Mouse (Mus musculus): ENCODE measurements around the gene Pigl. TPM values are rescaled to one million over a fixed set of nuclear protein-coding genes. Genes with fewer than 3 reads are reported as not detected.

Gene Pigl
- polyA plus RNA-seq, 1 experiment: 3.7 TPM

DNA sequence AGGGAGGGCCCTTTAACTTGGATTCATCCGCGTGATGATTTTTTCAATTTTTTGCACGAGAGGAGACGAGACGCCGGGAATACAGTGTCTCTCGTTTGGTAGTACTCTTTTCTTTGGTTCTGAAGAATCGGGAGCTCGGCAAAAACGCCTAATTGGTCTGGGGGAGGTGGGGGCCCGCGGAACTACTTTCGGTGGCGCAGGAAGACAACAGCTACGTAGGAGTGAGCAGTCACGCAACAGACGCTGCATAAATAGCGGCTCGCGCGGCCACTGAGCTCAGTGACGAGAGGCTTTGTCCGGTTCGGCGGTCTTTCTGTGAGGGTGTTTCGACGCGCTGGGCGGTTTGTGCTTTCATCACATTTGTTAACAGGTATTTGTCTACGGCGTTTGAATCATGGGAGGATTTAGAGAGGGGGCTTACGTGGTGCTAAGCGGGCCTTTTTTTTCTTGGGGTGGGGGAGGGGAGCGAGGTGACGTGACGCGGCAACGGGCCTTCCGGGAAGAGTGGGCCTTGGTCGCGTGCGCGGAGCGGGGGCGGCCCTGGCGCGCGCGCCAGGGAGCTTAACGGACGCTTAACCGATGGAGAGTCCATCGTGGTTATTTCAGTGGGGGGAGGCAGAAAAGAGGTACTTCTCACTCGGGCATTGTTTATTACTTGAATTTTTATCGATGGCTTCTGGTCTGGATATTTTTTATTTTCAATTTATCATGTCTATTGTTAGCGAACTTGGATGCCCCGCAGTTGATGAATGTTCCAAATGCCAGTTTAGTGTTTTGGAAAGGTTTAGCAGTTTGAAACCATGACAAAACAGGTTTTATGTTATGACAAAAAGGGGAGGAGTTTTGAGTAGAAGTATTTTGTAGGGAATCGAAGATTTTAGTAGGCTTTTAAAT is 93.2 kb downstream of the Pigl start:
- peak; percentile 97 for TF ChIP-seq POLR2AphosphoS2 (IDR thresholded peaks at IDR 0.05; ENCODE audit: insufficient read length, low read depth)
- TF ChIP-seq POLR2A (IDR thresholded peaks at IDR 0.05; ENCODE audit: insufficient read length, low read depth): peak; percentile 95
- TF ChIP-seq USF1 (IDR thresholded peaks at IDR 0.05; ENCODE audit: low read depth): no peak
- peak; percentile 38 for TF ChIP-seq E2F4 (IDR thresholded peaks at IDR 0.05; ENCODE audit: insufficient read depth)
- TF ChIP-seq TCF3 (IDR thresholded peaks at IDR 0.05; ENCODE audit: insufficient read length, low read depth): no peak
- TF ChIP-seq MYOD1 (IDR thresholded peaks at IDR 0.05; ENCODE audit: control insufficient read depth in 1 of 3, insufficient read length in 2 of 3, low read depth in 2 of 3): no peak
- no peak for TF ChIP-seq TCF12 (IDR thresholded peaks at IDR 0.05; ENCODE audit: insufficient read depth, poor library complexity, severe bottlenecking)
- TF ChIP-seq MYOG (IDR thresholded peaks at IDR 0.05; ENCODE audit: control insufficient read depth in 1 of 3, insufficient read depth in 1 of 3, insufficient read length in 2 of 3, low read depth in 2 of 3): peak in 1 of 3 experiments; percentile 13
- Histone ChIP-seq H3K27me3 (ENCODE audit: control insufficient read depth, insufficient read depth, insufficient read length) (no peaks in the 10 kb centered on the region), H3K36me3 (ENCODE audit: control insufficient read depth, insufficient read depth) (peaks cover 17% of the 10 kb centered on the region), H3K4me3 (peak overlapping the region; percentile 50), H3K79me2 (ENCODE audit: control insufficient read depth, insufficient read depth) (peaks cover 32% of the 10 kb centered on the region), H3K4me2 (ENCODE audit: low read depth) (peak overlapping the region; percentile 48), H3ac (ENCODE audit: control insufficient read depth, insufficient read length) (peak overlapping the region; percentile 50)

DNA sequence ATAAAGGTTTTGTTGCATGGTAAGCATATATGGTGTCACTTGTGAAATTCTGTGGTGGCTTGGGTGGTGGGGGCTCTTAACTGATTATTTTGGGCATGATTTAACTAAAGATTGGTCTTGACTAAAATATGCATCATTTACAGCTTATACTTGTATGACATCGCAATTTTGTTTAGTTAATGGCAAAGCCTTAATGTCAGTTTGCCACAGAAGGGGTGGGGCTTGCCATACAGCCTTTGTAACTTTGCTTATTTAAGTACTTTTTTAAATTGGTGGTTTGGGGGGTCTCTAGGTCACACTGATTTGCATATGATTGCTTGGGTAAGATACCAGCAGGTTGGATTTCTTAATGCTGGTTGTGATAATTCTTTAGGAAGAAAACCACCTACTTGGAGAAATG is 94.9 kb downstream of the Pigl start:
- no peak overlapping the region for H3ac ChIP-seq (ENCODE audit: control insufficient read depth, insufficient read length)
- TF ChIP-seq USF1 (IDR thresholded peaks at IDR 0.05; ENCODE audit: low read depth) (no peak), TCF12 (IDR thresholded peaks at IDR 0.05; ENCODE audit: insufficient read depth, poor library complexity, severe bottlenecking) (no peak), E2F4 (IDR thresholded peaks at IDR 0.05; ENCODE audit: insufficient read depth) (no peak), MYOD1 (IDR thresholded peaks at IDR 0.05; ENCODE audit: control insufficient read depth in 1 of 3, insufficient read length in 2 of 3, low read depth in 2 of 3) (no peak), SRF (IDR thresholded peaks at IDR 0.05; ENCODE audit: control insufficient read depth, insufficient read length, low read depth) (no peak), MAX (IDR thresholded peaks at IDR 0.05; ENCODE audit: low read depth) (no peak)
- H3K4me2 ChIP-seq (ENCODE audit: low read depth): peak overlapping the region; percentile 87
- peaks cover 32% of the 10 kb centered on the region for H3K79me2 ChIP-seq (ENCODE audit: control insufficient read depth, insufficient read depth)
- peaks cover 17% of the 10 kb centered on the region for H3K36me3 ChIP-seq (ENCODE audit: control insufficient read depth, insufficient read depth)
- peak overlapping the region; percentile 50 for H3K4me3 ChIP-seq
- no peaks in the 10 kb centered on the region for H3K27me3 ChIP-seq (ENCODE audit: control insufficient read depth, insufficient read depth, insufficient read length)

DNA sequence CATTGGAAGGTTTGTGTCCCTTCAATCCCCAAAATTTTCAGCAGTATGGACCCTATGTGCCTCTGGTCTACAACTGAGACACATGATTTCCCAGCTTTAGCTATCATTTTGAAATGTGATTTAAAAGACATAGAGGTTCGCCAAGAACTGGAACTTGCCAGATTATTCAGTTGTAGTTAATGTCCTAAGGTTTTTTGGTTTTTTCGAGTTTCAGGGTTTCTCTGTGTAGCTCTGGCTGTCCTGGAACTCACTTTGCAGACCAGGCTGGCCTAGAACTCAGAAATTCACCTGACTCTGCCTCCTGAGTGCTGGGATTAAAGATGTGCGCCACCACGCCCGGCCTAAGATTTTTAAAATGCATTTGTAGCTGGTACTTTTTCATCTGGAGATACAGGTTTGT is 95.4 kb downstream of the Pigl start:
- no peaks in the 10 kb centered on the region for H3K27me3 ChIP-seq (ENCODE audit: control insufficient read depth, insufficient read depth, insufficient read length)
- no peak overlapping the region for H3ac ChIP-seq (ENCODE audit: control insufficient read depth, insufficient read length)
- peaks cover 32% of the 10 kb centered on the region for H3K79me2 ChIP-seq (ENCODE audit: control insufficient read depth, insufficient read depth)
- peak overlapping the region; percentile 50 for H3K4me3 ChIP-seq
- TF ChIP-seq USF1 (IDR thresholded peaks at IDR 0.05; ENCODE audit: low read depth) (no peak), POLR2AphosphoS2 (IDR thresholded peaks at IDR 0.05; ENCODE audit: insufficient read length, low read depth) (no peak), POLR2A (IDR thresholded peaks at IDR 0.05; ENCODE audit: insufficient read length, low read depth) (no peak)
- H3K4me2 ChIP-seq (ENCODE audit: low read depth): peak overlapping the region; percentile 87
- H3K36me3 ChIP-seq (ENCODE audit: control insufficient read depth, insufficient read depth): peaks cover 17% of the 10 kb centered on the region

DNA sequence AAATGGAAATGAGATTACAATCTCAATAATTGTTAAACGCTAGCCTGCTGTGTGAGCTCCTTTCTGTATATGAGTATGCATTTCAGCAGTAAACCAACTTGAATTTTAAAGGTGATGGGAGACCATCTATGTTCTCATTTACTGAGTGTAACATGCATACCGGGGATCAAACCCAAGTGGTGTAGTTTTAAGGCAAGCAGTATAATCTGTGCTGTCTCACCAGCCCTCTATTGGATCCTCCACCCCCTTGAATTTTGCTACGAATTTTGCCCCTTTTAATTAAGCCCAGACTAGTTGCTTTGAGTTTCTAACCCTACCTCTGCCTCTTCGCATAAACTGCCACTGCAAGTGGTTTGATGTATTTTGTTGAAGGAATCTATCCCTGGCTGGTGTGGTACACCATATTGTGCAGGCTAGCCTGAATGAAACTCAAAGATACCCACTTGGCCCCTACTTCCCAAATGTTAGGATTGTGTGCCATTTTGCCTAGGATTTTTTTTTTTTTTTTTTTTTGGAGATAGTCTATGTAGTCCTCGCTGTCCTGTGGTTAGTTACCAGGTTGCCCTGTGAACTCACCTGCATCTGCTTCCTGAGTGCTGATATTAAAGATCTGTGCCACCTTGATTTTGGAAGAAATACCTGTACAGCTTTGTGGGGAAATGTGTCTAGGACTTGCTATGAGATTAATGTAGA is 96.0 kb downstream of the Pigl start:
- Histone ChIP-seq H3ac (ENCODE audit: control insufficient read depth, insufficient read length) (no peak overlapping the region), H3K4me2 (ENCODE audit: low read depth) (peak overlapping the region; percentile 87), H3K36me3 (ENCODE audit: control insufficient read depth, insufficient read depth) (peaks cover 17% of the 10 kb centered on the region), H3K4me3 (peak overlapping the region; percentile 50), H3K79me2 (ENCODE audit: control insufficient read depth, insufficient read depth) (peaks cover 32% of the 10 kb centered on the region), H3K27me3 (ENCODE audit: control insufficient read depth, insufficient read depth, insufficient read length) (no peaks in the 10 kb centered on the region)
- TF ChIP-seq MYOG (IDR thresholded peaks at IDR 0.05; ENCODE audit: control insufficient read depth in 1 of 3, insufficient read depth in 1 of 3, insufficient read length in 2 of 3, low read depth in 2 of 3): no peak
- no peak for TF ChIP-seq TCF12 (IDR thresholded peaks at IDR 0.05; ENCODE audit: insufficient read depth, poor library complexity, severe bottlenecking)
- TF ChIP-seq POLR2A (IDR thresholded peaks at IDR 0.05; ENCODE audit: insufficient read length, low read depth): peak; percentile 28

DNA sequence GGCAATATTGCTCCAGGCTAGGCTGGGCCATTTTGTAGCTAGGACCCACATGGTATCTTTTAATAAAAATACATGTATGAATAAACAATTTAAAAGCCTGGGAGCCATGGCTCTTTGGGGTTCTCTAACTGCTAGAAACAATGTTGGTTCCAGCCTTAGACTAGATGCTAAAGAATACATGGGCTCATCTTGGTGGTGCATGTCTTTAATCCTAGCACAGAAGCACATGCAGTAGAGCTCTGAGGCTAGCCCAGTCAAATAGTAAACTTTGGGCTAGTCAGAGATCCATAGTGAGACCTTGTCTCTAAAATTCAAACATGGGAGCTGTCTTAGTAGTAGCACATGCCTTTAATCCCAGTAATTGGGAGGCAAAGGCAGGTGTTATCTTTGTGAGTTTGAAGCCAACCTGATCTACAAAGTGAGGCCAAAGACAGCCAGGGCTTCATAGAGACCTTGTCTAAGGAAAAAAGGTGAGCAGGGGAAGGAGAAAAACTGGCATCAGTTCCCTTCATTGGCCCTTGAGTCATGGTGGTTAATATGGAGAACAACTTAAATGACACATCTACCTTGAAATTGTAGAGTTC is 96.8 kb downstream of the Pigl start:
- Histone ChIP-seq H3K4me2 (ENCODE audit: low read depth) (peak overlapping the region; percentile 87), H3K79me2 (ENCODE audit: control insufficient read depth, insufficient read depth) (peaks cover 32% of the 10 kb centered on the region), H3K36me3 (ENCODE audit: control insufficient read depth, insufficient read depth) (peaks cover 17% of the 10 kb centered on the region), H3ac (ENCODE audit: control insufficient read depth, insufficient read length) (no peak overlapping the region), H3K27me3 (ENCODE audit: control insufficient read depth, insufficient read depth, insufficient read length) (no peaks in the 10 kb centered on the region), H3K4me3 (peak overlapping the region; percentile 50)
- TF ChIP-seq MYOG (IDR thresholded peaks at IDR 0.05; ENCODE audit: control insufficient read depth in 1 of 3, insufficient read depth in 1 of 3, insufficient read length in 2 of 3, low read depth in 2 of 3): no peak
- TF ChIP-seq POLR2AphosphoS2 (IDR thresholded peaks at IDR 0.05; ENCODE audit: insufficient read length, low read depth): peak; percentile 59

Measured in myocyte (in vitro differentiated cells).